Comparison of ENCODE assay signal across 9 mouse cellular contexts in genomic region chr7:89773926-89774325, GRCm38 (mm10).
DNase-seq lines count a peak whose midpoint lies in the region; ATAC-seq and TF ChIP-seq lines count a peak whose summit lies in the region.
"Had no signal": no experiment of that assay in that cellular context is flagged by ENCODE, and none has a peak within 500 bp of the region (broad histone marks: within the 10 kb centered on the region; RNA-seq: fewer than 3 reads in every experiment).

No protein-coding gene starts in this region.

- no peak overlapping the region for H3K4me3 ChIP-seq in heart, embryonic 13.5 days
- no peak overlapping the region for H3K4me3 ChIP-seq in lung, embryonic 16.5 days (ENCODE audit: low read length)
- H3K4me3 ChIP-seq in lung, adult 2 months (replicated peaks; ENCODE audit: extremely low read depth, low read depth, low read length) = no peak overlapping the region
- H3K4me3 ChIP-seq in embryonic facial prominence, embryonic 13.5 days = no peak overlapping the region
- H3K4me3 ChIP-seq in myocyte = no peak overlapping the region
- H3K4me3 ChIP-seq: neural tube, embryonic 13.5 days had no signal

- H3K27ac ChIP-seq in heart, embryonic 13.5 days (replicated peaks) = peak overlapping the region; percentile 45; the same call in 1 of the 2 replicates
- H3K27ac ChIP-seq in lung, embryonic 16.5 days (ENCODE audit: low read length) = peak overlapping the region; percentile 95
- peak overlapping the region; percentile 55 for H3K27ac ChIP-seq in embryonic facial prominence, embryonic 13.5 days
- H3K27ac ChIP-seq: neural tube, embryonic 13.5 days had no signal

- no peak for TF ChIP-seq POLR2A in lung, adult 2 months (IDR thresholded peaks at IDR 0.05; ENCODE audit: borderline replicate concordance, extremely low read depth, low read depth, low read length)
- no peak for TF ChIP-seq POLR2A in myocyte (IDR thresholded peaks at IDR 0.05; ENCODE audit: insufficient read length, low read depth)

- no peak overlapping the region for H3K9ac ChIP-seq in heart, embryonic 13.5 days
- no peak overlapping the region for H3K9ac ChIP-seq in lung, embryonic 16.5 days (ENCODE audit: low read length)
- H3K9ac ChIP-seq in embryonic facial prominence, embryonic 13.5 days = no peak overlapping the region
- H3K9ac ChIP-seq: neural tube, embryonic 13.5 days had no signal

- H3K9me3 ChIP-seq in heart, embryonic 13.5 days = 0 out of 2 replicates have a peak, but pooled peaks cover 5% of the 10 kb centered on the region
- no peaks in the 10 kb centered on the region for H3K9me3 ChIP-seq in lung, embryonic 16.5 days (ENCODE audit: control insufficient read depth, low read length)
- H3K9me3 ChIP-seq in embryonic facial prominence, embryonic 13.5 days = peaks cover 5% of the 10 kb centered on the region; the same call in 1 of the 2 replicates
- H3K9me3 ChIP-seq: neural tube, embryonic 13.5 days had no signal

- H3K36me3 ChIP-seq in heart, embryonic 13.5 days = no peaks in the 10 kb centered on the region
- H3K36me3 ChIP-seq in lung, embryonic 16.5 days (ENCODE audit: control insufficient read depth, insufficient read depth, low read length) = no peaks in the 10 kb centered on the region
- no peaks in the 10 kb centered on the region for H3K36me3 ChIP-seq in embryonic facial prominence, embryonic 13.5 days
- no peaks in the 10 kb centered on the region for H3K36me3 ChIP-seq in myocyte (ENCODE audit: control insufficient read depth, insufficient read depth)
- H3K36me3 ChIP-seq: neural tube, embryonic 13.5 days had no signal

- no peak for ATAC-seq in heart, embryonic 13.5 days (ENCODE audit: extremely low read depth, insufficient number of reproducible peaks, low FRiP score, low TSS enrichment)
- ATAC-seq in lung, embryonic 16.5 days (ENCODE audit: low read depth) = peak; percentile 46
- no peak for ATAC-seq in embryonic facial prominence, embryonic 13.5 days (ENCODE audit: insufficient number of reproducible peaks, insufficient read depth, low FRiP score, low TSS enrichment, low read depth)

- no peak for TF ChIP-seq CTCF in lung, adult 2 months (IDR thresholded peaks at IDR 0.05; ENCODE audit: insufficient read depth, low read length)

- H3ac ChIP-seq in myocyte (ENCODE audit: control insufficient read depth, insufficient read length) = no peak overlapping the region

- H3K27me3 ChIP-seq in heart, embryonic 13.5 days (replicated peaks) = no peaks in the 10 kb centered on the region
- H3K27me3 ChIP-seq in lung, embryonic 16.5 days (ENCODE audit: control insufficient read depth, insufficient read depth, low read depth, low read length) = no peaks in the 10 kb centered on the region
- no peaks in the 10 kb centered on the region for H3K27me3 ChIP-seq in embryonic facial prominence, embryonic 13.5 days
- H3K27me3 ChIP-seq in myocyte (ENCODE audit: control insufficient read depth, insufficient read depth, insufficient read length) = no peaks in the 10 kb centered on the region
- H3K27me3 ChIP-seq: neural tube, embryonic 13.5 days had no signal

- H3K4me1 ChIP-seq in heart, embryonic 13.5 days = peaks cover 20% of the 10 kb centered on the region
- peaks cover 20% of the 10 kb centered on the region for H3K4me1 ChIP-seq in lung, embryonic 16.5 days (replicated peaks; ENCODE audit: control insufficient read depth, insufficient read depth, low read length)
- peaks cover 20% of the 10 kb centered on the region for H3K4me1 ChIP-seq in lung, adult 2 months (ENCODE audit: control insufficient read depth, insufficient read depth, low read length)
- peaks cover 31% of the 10 kb centered on the region for H3K4me1 ChIP-seq in embryonic facial prominence, embryonic 13.5 days

- H3K79me2 ChIP-seq in myocyte (ENCODE audit: control insufficient read depth, insufficient read depth) = no peaks in the 10 kb centered on the region

- no peak overlapping the region for H3K4me2 ChIP-seq in heart, embryonic 13.5 days
- peak overlapping the region; percentile 33; the same call in 1 of the 2 replicates for H3K4me2 ChIP-seq in lung, embryonic 16.5 days (ENCODE audit: low read depth, low read length)
- H3K4me2 ChIP-seq in embryonic facial prominence, embryonic 13.5 days = no peak overlapping the region
- H3K4me2 ChIP-seq in myocyte (ENCODE audit: low read depth) = peak overlapping the region; percentile 50
- H3K4me2 ChIP-seq: neural tube, embryonic 13.5 days had no signal

- no peak for DNase-seq in heart, postnatal 36 days
- no peak for DNase-seq in lung, adult 2 months
- no peak for DNase-seq in thymus, postnatal 4 days
- DNase-seq in c-Kit-positive CD71-positive TER-119-positive erythroid progenitor cells, embryonic 14.5 days (ENCODE audit: low spot score) = no peak

- intact Hi-C loops in heart, postnatal 36 days (cut with DNase I) = no loop called here

- WGBS in heart, embryonic 13.5 days = 24% methylated on average over 2 of the region's 2 CpGs
- 18% methylated on average over 2 of the region's 2 CpGs for WGBS in lung, embryonic 16.5 days
- 21% methylated on average over 2 of the region's 2 CpGs for WGBS in lung, adult 2 months
- 7% methylated on average over 2 of the region's 2 CpGs for WGBS in embryonic facial prominence, embryonic 13.5 days

TF ChIP-seq in myocyte, 11 proteins besides CTCF, POLR2A, EP300 and RAD21:
- no peak for TF ChIP-seq USF1 (IDR thresholded peaks at IDR 0.05; ENCODE audit: low read depth)
- no peak for TF ChIP-seq REST (IDR thresholded peaks at IDR 0.05; ENCODE audit: insufficient read depth, insufficient read length)
- no peak for TF ChIP-seq CEBPB (IDR thresholded peaks at IDR 0.05; ENCODE audit: insufficient read depth, poor library complexity, severe bottlenecking)
- TF ChIP-seq MAX (IDR thresholded peaks at IDR 0.05; ENCODE audit: low read depth) = no peak
- TF ChIP-seq MYOG (IDR thresholded peaks at IDR 0.05; ENCODE audit: control insufficient read depth in 1 of 3, insufficient read depth in 1 of 3, insufficient read length in 2 of 3, low read depth in 2 of 3) = no peak

Comparison
In these comparisons a context has a peak if more than half of its experiments do, and no peak if none do; other contexts are left out.
1. H3K27ac ChIP-seq: peak in every context shown above with its lines; median percentile 95 in lung, embryonic 16.5 days; 55 in embryonic facial prominence, embryonic 13.5 days; 45 in heart, embryonic 13.5 days.
2. H3K4me2 ChIP-seq: peak in lung, embryonic 16.5 days (single experiment) and myocyte (single experiment); none in heart, embryonic 13.5 days (single experiment) and embryonic facial prominence, embryonic 13.5 days (single experiment).